Mouse (Mus musculus): ENCODE measurements around the gene Ms4a12.

GRCm38 (mm10) chr19:11266052-11266845 is 34.0 kb upstream of the Ms4a12 start, which contains the start of gene Ms4a1:
- no peak for TF ChIP-seq CTCF (IDR thresholded peaks at IDR 0.05; ENCODE audit: extremely low read depth, insufficient read length, insufficient replicate concordance, low read depth, low read length)
- no peak for TF ChIP-seq POLR2A (IDR thresholded peaks at IDR 0.05; ENCODE audit: low read depth, low read length)

Data from small intestine, adult 2 months (tissue).